Mouse (Mus musculus): ENCODE measurements around the gene Ins2.

Ins2 gene

DNA sequence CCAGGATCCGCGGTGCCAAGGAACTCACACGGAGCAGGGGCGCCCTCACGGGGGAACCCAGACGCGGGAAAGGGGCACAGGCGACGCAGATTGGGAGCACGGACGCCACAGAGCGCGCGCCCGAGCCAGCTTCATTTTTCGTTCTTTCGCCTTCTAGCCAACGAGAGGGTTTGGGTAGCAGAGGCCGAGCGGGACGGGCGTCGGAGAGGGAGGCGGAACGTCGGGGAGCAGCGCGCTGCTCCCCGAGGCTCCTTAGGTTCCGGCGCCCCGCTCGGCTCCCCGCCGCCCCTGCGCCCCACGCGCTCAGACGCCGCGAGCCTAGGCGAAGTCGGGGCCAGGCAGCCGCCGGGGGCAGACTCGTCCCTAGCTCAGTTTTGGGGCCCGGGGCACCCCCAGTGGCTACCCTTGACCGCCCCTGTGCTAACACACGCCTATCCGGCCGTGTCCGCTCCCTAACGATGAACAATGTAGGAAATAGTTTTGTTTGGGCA lies 79.2 kb downstream of the Ins2 start:
- no peak for DNase-seq

- no peak for DNase-seq
Measured at GRCm38 (mm10) chr7:142663151-142663550, 80.0 kb downstream of the Ins2 start.

- no peak for DNase-seq
Measured at GRCm38 (mm10) chr7:142661811-142662210, 81.4 kb downstream of the Ins2 start.

- DNase-seq = no peak
Measured at GRCm38 (mm10) chr7:142661046-142661445, 82.1 kb downstream of the Ins2 start.

DNA sequence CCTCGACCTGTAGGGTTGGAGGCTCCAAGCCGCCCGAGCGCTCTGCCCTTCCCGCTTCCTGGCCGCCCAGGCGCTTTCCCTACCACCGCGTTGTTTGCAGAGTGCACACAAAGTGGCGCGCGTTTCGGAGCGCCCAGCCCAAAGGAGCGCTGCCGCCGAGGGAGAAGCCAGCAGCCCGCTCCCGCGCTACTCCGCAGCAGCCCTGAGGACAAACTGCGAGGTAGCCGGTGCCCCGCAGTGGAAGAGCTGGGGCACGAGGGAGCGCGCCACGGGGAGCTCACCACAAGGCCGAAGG lies 82.6 kb downstream of the Ins2 start:
- DNase-seq = peak; percentile 73

- DNase-seq = peak; percentile 57
Measured at GRCm38 (mm10) chr7:142659767-142660650, 83.2 kb downstream of the Ins2 start.

GRCm38 (mm10) chr7:142659181-142659681 lies 84.0 kb downstream of the Ins2 start:
- peak; percentile 84 for DNase-seq

DNA sequence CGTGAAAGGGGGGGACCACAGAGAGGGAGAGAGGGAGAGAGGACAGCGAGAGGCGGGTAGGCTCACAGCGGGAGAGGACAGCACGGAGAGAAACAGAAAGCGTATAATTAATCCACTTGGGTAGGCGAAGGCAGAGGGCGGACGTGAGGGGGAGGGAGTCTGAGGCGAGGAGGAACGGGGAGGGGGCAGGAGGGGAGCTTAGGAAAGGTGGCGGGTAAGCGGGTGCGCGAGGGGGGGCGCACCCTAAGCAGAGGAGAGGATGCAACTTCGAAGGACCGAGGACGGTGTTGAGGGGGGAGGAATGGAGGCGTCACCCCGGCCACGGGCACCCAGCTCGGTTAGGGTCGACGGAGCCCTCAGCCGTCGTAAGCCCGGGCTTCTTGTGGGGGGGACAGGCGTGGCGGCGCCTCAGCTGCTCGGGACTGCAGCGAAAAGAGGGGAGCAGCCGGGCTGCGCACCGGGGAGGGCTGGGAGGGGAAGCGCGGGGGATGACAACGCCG lies 84.5 kb downstream of the Ins2 start:
- DNase-seq = no peak

DNA sequence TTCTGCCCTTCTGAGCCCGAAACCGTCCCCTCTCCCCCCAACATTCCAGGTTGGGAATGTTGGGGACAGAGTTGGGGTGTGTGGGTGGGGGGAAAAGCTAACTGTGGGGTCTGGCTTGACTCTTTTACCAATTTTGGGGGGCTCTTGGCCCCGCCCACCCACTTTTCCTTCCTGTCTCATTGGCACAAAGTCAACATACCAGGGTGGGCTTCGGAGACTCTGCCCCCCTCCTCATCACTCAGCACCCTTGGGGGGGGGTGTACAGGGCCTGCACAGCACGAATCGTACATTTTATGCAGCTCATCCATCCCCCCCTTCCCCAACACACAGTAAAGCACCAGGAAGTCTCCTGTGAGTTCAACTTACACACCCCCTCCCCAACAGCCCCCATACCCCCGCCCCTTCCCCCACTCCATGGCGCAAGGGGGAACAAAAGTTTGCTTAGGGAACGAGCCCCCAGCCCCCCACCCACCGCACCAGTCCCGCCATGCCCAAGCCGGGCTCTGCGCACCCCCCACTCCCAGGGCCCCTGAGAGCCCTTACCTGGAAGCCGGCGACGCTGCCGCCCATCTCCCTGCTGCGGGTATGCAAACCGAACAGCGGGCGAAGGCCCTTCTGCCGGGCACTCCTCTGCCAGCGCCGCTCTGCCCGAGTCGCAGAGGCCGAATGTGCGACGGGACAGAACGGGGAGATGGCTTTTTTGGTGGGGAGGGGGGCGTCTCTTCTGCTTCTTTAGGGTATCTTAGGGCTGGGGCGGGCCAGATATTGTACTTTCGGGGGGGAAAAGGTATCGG lies 85.2 kb downstream of the Ins2 start:
- DNase-seq = no peak

DNA sequence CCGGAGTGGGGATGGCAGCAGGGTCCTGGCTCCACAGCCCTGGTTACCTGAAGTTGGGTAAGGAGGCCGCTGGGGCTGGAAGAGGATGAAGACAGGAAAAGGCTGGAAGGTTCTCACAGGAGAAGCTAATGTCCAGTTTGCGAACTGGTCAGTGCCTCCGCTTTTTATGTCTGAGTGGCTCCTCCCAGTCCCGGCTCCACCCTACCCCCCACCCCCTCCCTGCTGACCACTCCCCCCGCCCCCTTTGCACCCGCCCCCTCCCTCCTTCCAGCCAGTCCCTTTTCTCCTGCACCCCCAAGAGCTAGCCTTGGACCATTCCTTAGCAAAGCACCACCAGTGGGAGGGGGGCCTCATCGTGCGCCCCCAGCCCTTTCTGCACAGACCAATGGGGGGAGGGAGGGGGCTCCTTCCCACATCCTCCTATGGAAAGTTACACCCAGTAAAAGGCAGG lies 85.8 kb downstream of the Ins2 start:
- DNase-seq = peak; percentile 77

GRCm38 (mm10) chr7:142656055-142656454 lies 87.1 kb downstream of the Ins2 start:
- peak; percentile 68 for DNase-seq

DNA sequence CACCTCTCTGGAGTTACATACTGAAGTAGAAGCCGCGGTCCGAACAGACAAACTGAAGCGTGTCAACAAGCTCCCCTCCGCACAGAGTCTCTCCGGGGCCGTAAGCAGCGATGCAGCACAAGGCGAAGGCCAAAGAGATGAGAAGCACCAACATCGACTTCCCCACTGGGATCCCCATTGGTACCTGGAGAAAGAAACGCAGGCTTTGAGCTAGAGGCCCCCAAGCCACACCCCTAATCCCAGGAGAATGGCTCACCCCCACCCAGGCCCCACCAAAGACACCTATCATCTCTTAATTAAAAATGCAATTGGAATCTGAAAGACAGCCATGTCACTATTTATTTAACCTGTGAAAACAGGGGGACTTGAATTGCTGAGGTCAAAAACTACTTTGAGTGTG lies 87.5 kb downstream of the Ins2 start:
- DNase-seq = no peak

DNA sequence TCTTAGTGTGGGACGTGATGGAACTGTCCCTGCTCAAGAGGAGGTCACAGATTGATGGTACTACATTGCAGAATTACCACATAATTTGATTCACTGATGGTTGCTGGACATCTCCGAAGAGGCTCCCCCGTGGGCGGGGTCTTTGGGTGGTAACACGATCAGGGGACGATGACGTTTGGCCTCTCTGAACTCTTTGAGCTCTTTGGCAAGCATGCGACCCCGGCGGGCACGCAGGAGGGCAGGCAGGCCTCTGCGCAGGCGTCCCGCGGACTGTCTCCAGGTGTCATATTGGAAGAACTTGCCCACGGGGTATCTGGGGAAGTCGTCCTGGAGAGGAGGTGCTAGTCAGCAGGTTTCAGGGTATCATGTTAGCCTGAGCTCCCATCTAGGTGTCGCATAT lies 89.5 kb downstream of the Ins2 start:
- peak; percentile 62 for DNase-seq

- DNase-seq = no peak
Measured at GRCm38 (mm10) chr7:142646676-142647075, 96.5 kb downstream of the Ins2 start.

DNA sequence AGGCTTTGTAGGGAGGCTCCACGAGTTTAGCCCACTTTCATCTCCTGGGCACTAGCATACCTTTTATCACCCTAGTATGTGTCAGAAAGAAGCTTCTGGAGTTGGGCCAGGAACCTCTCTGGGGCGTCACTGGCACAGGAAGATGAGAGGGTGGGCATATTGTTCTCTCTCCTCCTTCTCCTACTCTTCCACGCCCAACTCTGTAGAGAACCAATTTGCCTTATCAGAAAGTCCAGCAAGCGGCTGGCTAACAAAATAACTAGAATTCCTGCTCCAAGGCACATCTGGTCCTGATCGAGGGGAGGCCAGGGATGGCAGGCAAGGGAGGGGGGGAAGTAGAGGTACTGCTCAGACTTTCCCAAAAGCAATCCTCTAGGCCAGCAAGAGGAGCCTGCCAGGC lies 98.1 kb downstream of the Ins2 start:
- DNase-seq = no peak

- DNase-seq = no peak
Measured at GRCm38 (mm10) chr7:142636178-142636577, 107.0 kb downstream of the Ins2 start.

DNA sequence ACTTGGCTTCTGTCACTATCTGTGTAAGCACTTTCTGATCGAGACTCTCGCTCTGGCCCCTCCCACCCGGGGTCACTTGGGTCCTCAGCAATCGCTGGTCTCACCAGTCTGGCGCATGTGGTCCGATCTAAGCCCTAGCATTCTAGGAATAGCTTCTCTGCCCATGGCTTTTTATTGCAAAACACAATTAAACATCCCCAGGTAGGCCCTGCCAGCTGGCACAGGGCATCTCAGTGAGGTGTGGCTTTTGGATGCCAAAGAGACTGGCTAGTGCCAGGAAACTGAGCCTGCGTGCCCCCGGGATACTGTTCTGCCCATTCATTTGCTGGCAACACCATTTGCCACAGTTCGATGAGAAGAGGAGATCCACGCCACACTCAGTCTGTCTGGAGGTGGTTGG lies 112.5 kb downstream of the Ins2 start:
- no peak for DNase-seq

DNA sequence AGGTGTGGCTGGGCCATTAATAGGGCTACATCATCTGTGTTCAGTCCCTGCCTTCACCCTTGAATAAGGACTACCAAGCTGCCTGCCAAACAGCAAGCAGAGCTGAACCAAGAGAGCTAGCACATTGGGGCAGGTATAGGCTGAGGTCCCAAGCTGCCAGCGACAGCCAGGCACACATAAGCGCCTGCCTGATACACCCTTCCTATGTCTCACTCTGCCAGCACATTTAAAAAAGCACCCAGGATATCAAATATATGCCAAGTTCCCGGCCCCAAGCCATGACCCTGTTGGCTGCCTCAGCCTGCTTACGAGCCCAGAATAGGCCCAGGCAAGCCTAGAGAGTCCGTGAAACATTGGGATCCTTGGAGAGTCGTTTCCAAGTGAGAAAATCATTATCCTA lies 113.4 kb downstream of the Ins2 start:
- DNase-seq = no peak
